Mouse (Mus musculus) small intestine, adult 2 months (tissue): ENCODE data around the gene Nfe2l3.

Experiments used
- CTCF ChIP-seq: fragments of 200-500 bp; IDR thresholded peaks from 2 replicates; pipeline ENCODE4 v1.5.1; 2012; ENCODE audit warnings: low read depth, mild to moderate bottlenecking, control low read depth, inconsistent platforms, low read length, moderate library complexity, mixed read lengths; ENCODE audit not compliant: insufficient replicate concordance, insufficient read length; ENCODE audit errors: extremely low read depth
- POLR2A ChIP-seq: fragments of 200-500 bp; IDR thresholded peaks from 2 replicates; pipeline ENCODE4 v1.6.1; 2012; ENCODE audit warnings: low read depth, mild to moderate bottlenecking, control low read depth, inconsistent platforms, low read length, moderate library complexity

- TF ChIP-seq POLR2A = no peak
- TF ChIP-seq CTCF = no peak
These were observed 54.3 kb downstream of the Nfe2l3 start for GRCm38 (mm10) chr6:51486731-51487130.
